Mouse (Mus musculus): Measurements from ENCODE around the gene Gm20388. TPM values are rescaled to one million over a fixed set of nuclear protein-coding genes. Genes with fewer than 3 reads are reported as not detected.

Gene Gm20388
- polyA plus RNA-seq, 1 experiment, result 28.1 TPM

GRCm38 (mm10) chr8:121832503-121832902 lies 1921.9 kb downstream of the Gm20388 start:
- H3K27ac ChIP-seq (ENCODE audit: insufficient read depth, low read length), result peak overlapping the region; percentile 98
- TF ChIP-seq EP300 (IDR thresholded peaks at IDR 0.05; ENCODE audit: insufficient read depth, low read depth, low read length), result no peak
- TF ChIP-seq CTCF (IDR thresholded peaks at IDR 0.05; ENCODE audit: low read depth, low read length), result no peak
- TF ChIP-seq POLR2A (IDR thresholded peaks at IDR 0.05; ENCODE audit: insufficient read depth, low read length), result no peak
- H3K27me3 ChIP-seq (ENCODE audit: control insufficient read depth, insufficient read depth, low read length, poor library complexity, severe bottlenecking), result no peaks in the 10 kb centered on the region
- H3K4me3 ChIP-seq (ENCODE audit: low read depth, low read length), result no peak overlapping the region
- H3K9me3 ChIP-seq (replicated peaks; ENCODE audit: control insufficient read depth, insufficient read depth, low read length, poor library complexity, severe bottlenecking), result no peaks in the 10 kb centered on the region
- H3K9ac ChIP-seq (ENCODE audit: low read depth, poor library complexity, severe bottlenecking), result peak overlapping the region; percentile 94
- H3K36me3 ChIP-seq (ENCODE audit: control insufficient read depth, insufficient read depth, low read length, poor library complexity, severe bottlenecking), result peaks cover 8% of the 10 kb centered on the region
- H3K4me1 ChIP-seq (ENCODE audit: control insufficient read depth, insufficient read depth, low read length), result no peaks in the 10 kb centered on the region

- TF ChIP-seq CTCF (IDR thresholded peaks at IDR 0.05; ENCODE audit: low read depth, low read length) (peak; percentile 98), POLR2A (IDR thresholded peaks at IDR 0.05; ENCODE audit: insufficient read depth, low read length) (no peak), EP300 (IDR thresholded peaks at IDR 0.05; ENCODE audit: insufficient read depth, low read depth, low read length) (0 out of 2 replicates have a peak, but pooled peaks have one; percentile 48)
- Histone ChIP-seq H3K27me3 (ENCODE audit: control insufficient read depth, insufficient read depth, low read length, poor library complexity, severe bottlenecking) (no peaks in the 10 kb centered on the region), H3K9me3 (replicated peaks; ENCODE audit: control insufficient read depth, insufficient read depth, low read length, poor library complexity, severe bottlenecking) (no peaks in the 10 kb centered on the region), H3K27ac (ENCODE audit: insufficient read depth, low read length) (peak overlapping the region; percentile 96), H3K36me3 (ENCODE audit: control insufficient read depth, insufficient read depth, low read length, poor library complexity, severe bottlenecking) (peaks cover 18% of the 10 kb centered on the region), H3K9ac (ENCODE audit: low read depth, poor library complexity, severe bottlenecking) (peak overlapping the region; percentile 67), H3K4me1 (ENCODE audit: control insufficient read depth, insufficient read depth, low read length) (no peaks in the 10 kb centered on the region), H3K4me3 (ENCODE audit: low read depth, low read length) (peak overlapping the region; percentile 63)
Observed at GRCm38 (mm10) chr8:121841242-121841641, 1930.6 kb downstream of the Gm20388 start.

GRCm38 (mm10) chr8:121842064-121842955 lies 1931.7 kb downstream of the Gm20388 start:
- TF ChIP-seq CTCF (IDR thresholded peaks at IDR 0.05; ENCODE audit: low read depth, low read length) (no peak), POLR2A (IDR thresholded peaks at IDR 0.05; ENCODE audit: insufficient read depth, low read length) (no peak), EP300 (IDR thresholded peaks at IDR 0.05; ENCODE audit: insufficient read depth, low read depth, low read length) (no peak)
- Histone ChIP-seq H3K4me1 (ENCODE audit: control insufficient read depth, insufficient read depth, low read length) (no peaks in the 10 kb centered on the region), H3K4me3 (ENCODE audit: low read depth, low read length) (peak overlapping the region; percentile 66), H3K36me3 (ENCODE audit: control insufficient read depth, insufficient read depth, low read length, poor library complexity, severe bottlenecking) (peaks cover 15% of the 10 kb centered on the region), H3K27ac (ENCODE audit: insufficient read depth, low read length) (peak overlapping the region; percentile 96), H3K9me3 (replicated peaks; ENCODE audit: control insufficient read depth, insufficient read depth, low read length, poor library complexity, severe bottlenecking) (no peaks in the 10 kb centered on the region), H3K9ac (ENCODE audit: low read depth, poor library complexity, severe bottlenecking) (peak overlapping the region; percentile 67), H3K27me3 (ENCODE audit: control insufficient read depth, insufficient read depth, low read length, poor library complexity, severe bottlenecking) (no peaks in the 10 kb centered on the region)

GRCm38 (mm10) chr8:121843184-121843733 lies 1932.6 kb downstream of the Gm20388 start:
- H3K9ac ChIP-seq (ENCODE audit: low read depth, poor library complexity, severe bottlenecking), result no peak overlapping the region
- H3K4me1 ChIP-seq (ENCODE audit: control insufficient read depth, insufficient read depth, low read length), result no peaks in the 10 kb centered on the region
- no peaks in the 10 kb centered on the region for H3K9me3 ChIP-seq (replicated peaks; ENCODE audit: control insufficient read depth, insufficient read depth, low read length, poor library complexity, severe bottlenecking)
- no peak overlapping the region; the same call in 1 of the 2 replicates for H3K27ac ChIP-seq (ENCODE audit: insufficient read depth, low read length)
- H3K4me3 ChIP-seq (ENCODE audit: low read depth, low read length), result no peak overlapping the region
- H3K36me3 ChIP-seq (ENCODE audit: control insufficient read depth, insufficient read depth, low read length, poor library complexity, severe bottlenecking), result peaks cover 15% of the 10 kb centered on the region
- H3K27me3 ChIP-seq (ENCODE audit: control insufficient read depth, insufficient read depth, low read length, poor library complexity, severe bottlenecking), result no peaks in the 10 kb centered on the region
- TF ChIP-seq CTCF (IDR thresholded peaks at IDR 0.05; ENCODE audit: low read depth, low read length), result no peak
- TF ChIP-seq EP300 (IDR thresholded peaks at IDR 0.05; ENCODE audit: insufficient read depth, low read depth, low read length), result no peak
- TF ChIP-seq POLR2A (IDR thresholded peaks at IDR 0.05; ENCODE audit: insufficient read depth, low read length), result no peak

GRCm38 (mm10) chr8:121844765-121845164 lies 1934.1 kb downstream of the Gm20388 start:
- Histone ChIP-seq H3K9me3 (replicated peaks; ENCODE audit: control insufficient read depth, insufficient read depth, low read length, poor library complexity, severe bottlenecking) (no peaks in the 10 kb centered on the region), H3K4me3 (ENCODE audit: low read depth, low read length) (no peak overlapping the region), H3K4me1 (ENCODE audit: control insufficient read depth, insufficient read depth, low read length) (no peaks in the 10 kb centered on the region), H3K27ac (ENCODE audit: insufficient read depth, low read length) (peak overlapping the region; percentile 38; the same call in 1 of the 2 replicates), H3K27me3 (ENCODE audit: control insufficient read depth, insufficient read depth, low read length, poor library complexity, severe bottlenecking) (no peaks in the 10 kb centered on the region), H3K9ac (ENCODE audit: low read depth, poor library complexity, severe bottlenecking) (no peak overlapping the region), H3K36me3 (ENCODE audit: control insufficient read depth, insufficient read depth, low read length, poor library complexity, severe bottlenecking) (peaks cover 12% of the 10 kb centered on the region)
- TF ChIP-seq EP300 (IDR thresholded peaks at IDR 0.05; ENCODE audit: insufficient read depth, low read depth, low read length) (no peak), CTCF (IDR thresholded peaks at IDR 0.05; ENCODE audit: low read depth, low read length) (no peak), POLR2A (IDR thresholded peaks at IDR 0.05; ENCODE audit: insufficient read depth, low read length) (no peak)

Data from ES-Bruce4 (cell line).